Mouse (Mus musculus) kidney, embryonic 14.5 days (tissue): ENCODE data around the gene Hist1h4d. TPM values are rescaled to one million over a fixed set of nuclear protein-coding genes. Genes with fewer than 3 reads are reported as not detected.
"Not testable (repeated sequence)": the region's sequence is repeated elsewhere in the genome, so short reads cannot be mapped to it uniquely, and the experiment has no call there.

ENCODE experiments used
- ATAC-seq: fragments of 200-750 bp; cut with Nextera tagmentation; 2 replicates; pipeline ENCODE4 v1.8.0; 2017; ENCODE audit warnings: moderate number of reproducible peaks, mild to moderate bottlenecking, moderate TSS enrichment, moderate library complexity; ENCODE audit not compliant: low FRiP score, low TSS enrichment
- H3K27ac ChIP-seq: fragments of 300-500 bp; sonication (generic); 2 replicates; pipeline ENCODE4 v1.5.1; 2014; ENCODE audit warnings: low read depth, mild to moderate bottlenecking, low read length, moderate library complexity, mixed read lengths
- H3K27me3 ChIP-seq: fragments of 300-500 bp; sonication (generic); 2 replicates; pipeline ENCODE4 v1.6.1; 2014; ENCODE audit warnings: mild to moderate bottlenecking, low read length; ENCODE audit not compliant: control insufficient read depth, insufficient read depth
- H3K36me3 ChIP-seq: fragments of 300-500 bp; sonication (generic); 2 replicates; pipeline ENCODE4 v1.6.1; 2014; ENCODE audit warnings: low read length, mixed read lengths; ENCODE audit not compliant: control insufficient read depth, insufficient read depth
- H3K4me1 ChIP-seq: fragments of 300-500 bp; sonication (generic); 2 replicates; pipeline ENCODE4 v1.6.1; 2014; ENCODE audit warnings: low read length, mixed read lengths; ENCODE audit not compliant: control insufficient read depth, insufficient read depth
- H3K4me2 ChIP-seq: fragments of 300-500 bp; sonication (generic); replicated peaks from 2 replicates; pipeline ENCODE4 v1.6.1; 2014; ENCODE audit warnings: low read depth, mild to moderate bottlenecking, low read length
- H3K4me3 ChIP-seq: fragments of 300-500 bp; sonication (generic); 2 replicates; pipeline ENCODE4 v1.5.1; 2014; ENCODE audit warnings: mild to moderate bottlenecking, low read length
- H3K9ac ChIP-seq: fragments of 300-500 bp; sonication (generic); 2 replicates; pipeline ENCODE4 v1.6.1; 2014; ENCODE audit warnings: low read depth, mild to moderate bottlenecking, low read length, moderate library complexity
- H3K9me3 ChIP-seq: fragments of 300-500 bp; sonication (generic); 2 replicates; pipeline ENCODE4 v1.6.1; 2016; ENCODE audit warnings: low read length; ENCODE audit not compliant: control insufficient read depth
- WGBS: fragments of 180-500 bp; shearing (Covaris S2); extraction: QIAGEN DNeasy Blood & Tissue Kit; methylation state at CpG from one replicate; pipeline ENCODE4 v1.1.7; 2014; 5-methylcytosine and 5-hydroxymethylcytosine counted together
- polyA plus RNA-seq: library from polyadenylated mRNA; unstranded; fragments of >200 nt; fragmentation: Nextera tagmentation; extraction: Ambion mirVana; gene quantifications from 2 replicates; pipeline ENCODE4 v1.2.1, GENCODE M21; 2014

Gene Hist1h4d
- polyA plus RNA-seq, 1 experiment from 2014 or later = 113 TPM

DNA sequence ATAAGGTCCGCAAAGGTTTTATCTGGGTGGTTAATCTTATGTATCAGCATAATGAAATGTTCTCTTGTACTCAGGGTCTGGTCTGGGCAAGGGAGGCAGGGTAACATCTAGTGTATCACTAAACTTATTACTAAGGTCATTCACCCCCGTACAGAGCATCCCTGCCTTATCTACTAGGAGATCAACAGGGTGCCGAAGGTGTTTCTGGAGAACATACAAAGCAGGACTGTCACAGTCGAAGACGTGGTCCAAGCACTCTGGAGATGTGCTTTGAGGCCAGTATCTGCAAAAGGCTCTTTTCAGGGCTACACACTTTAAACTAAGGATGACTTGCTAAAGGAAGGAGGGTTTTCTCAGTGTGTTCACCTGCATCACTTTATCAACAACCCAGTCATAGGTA, 34.7 kb upstream of the Hist1h4d start:
- Histone ChIP-seq H3K27ac (peak overlapping the region; percentile 32; the same call in 1 of the 2 replicates), H3K4me1 (peaks cover 2% of the 10 kb centered on the region; the same call in 1 of the 2 replicates), H3K9me3 (no peaks in the 10 kb centered on the region), H3K4me2 (no peak overlapping the region), H3K27me3 (no peaks in the 10 kb centered on the region), H3K36me3 (no peaks in the 10 kb centered on the region), H3K9ac (no peak overlapping the region), H3K4me3 (no peak overlapping the region)
- no peak for ATAC-seq
- WGBS = 71% methylated on average over 5 of the region's 5 CpGs

DNA sequence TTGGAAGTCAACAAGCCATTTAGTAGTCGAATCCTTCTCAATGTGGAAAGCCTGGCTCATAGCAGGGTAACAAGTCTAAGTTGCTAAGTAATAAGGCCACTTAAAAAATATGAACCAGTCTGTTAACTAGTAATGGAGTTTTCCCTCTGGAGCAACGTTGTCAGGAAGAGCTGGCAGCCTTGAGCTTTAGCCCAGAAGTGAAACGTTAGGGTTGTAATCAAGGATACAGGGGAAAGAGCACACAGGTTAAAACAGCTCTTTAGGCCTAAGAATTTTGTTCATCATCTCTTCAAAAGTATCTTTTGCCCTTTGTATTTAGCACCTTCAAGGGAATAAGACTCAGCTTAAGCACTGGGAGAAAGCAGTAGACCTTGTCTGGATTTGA, 30.6 kb upstream of the Hist1h4d start:
- Histone ChIP-seq H3K4me1 (peaks cover 9% of the 10 kb centered on the region; the same call in 1 of the 2 replicates), H3K9me3 (no peaks in the 10 kb centered on the region), H3K4me2 (peak overlapping the region; percentile 55), H3K27me3 (no peaks in the 10 kb centered on the region), H3K9ac (peak overlapping the region; percentile 55), H3K27ac (peak overlapping the region; percentile 90), H3K36me3 (no peaks in the 10 kb centered on the region), H3K4me3 (peak overlapping the region; percentile 42)
- ATAC-seq = no peak
- WGBS = 2% methylated on average over 3 of the region's 3 CpGs

DNA sequence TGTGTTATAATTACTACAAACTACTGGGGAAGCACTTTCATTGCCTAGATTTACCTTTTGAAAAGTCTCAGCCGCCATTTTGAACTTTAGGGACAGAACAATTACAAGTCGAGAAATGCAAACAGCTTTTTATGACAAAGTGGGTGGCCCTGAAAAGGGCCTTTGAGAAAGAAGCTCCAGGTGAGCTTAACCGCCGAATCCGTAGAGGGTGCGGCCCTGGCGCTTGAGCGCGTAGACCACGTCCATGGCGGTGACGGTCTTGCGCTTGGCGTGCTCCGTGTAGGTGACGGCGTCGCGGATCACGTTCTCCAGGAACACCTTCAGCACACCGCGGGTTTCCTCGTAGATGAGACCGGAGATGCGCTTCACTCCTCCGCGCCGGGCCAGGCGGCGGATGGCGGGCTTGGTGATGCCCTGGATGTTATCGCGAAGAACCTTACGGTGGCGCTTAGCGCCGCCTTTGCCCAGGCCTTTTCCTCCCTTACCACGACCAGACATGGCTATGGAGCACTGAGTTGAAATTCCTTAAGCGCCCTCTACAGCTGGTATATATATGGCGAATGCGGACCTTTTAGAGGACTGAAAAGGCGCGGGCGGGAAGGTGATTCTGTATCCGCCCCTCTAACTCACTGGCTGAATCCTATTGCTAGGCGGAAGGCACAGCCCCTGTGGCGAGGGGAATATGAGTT, 30.1 kb upstream of the Hist1h4d start, which contains the start of gene Hist1h4f:
TSS of gene Hist1h4f (minus strand) at position 503 of the 689 bp plus-strand sequence.
- under 1% methylated on average over 45 of the region's 47 CpGs for WGBS
- peak within 1 kb of the TSS; percentile 55 for H3K4me2 ChIP-seq
- peak within 1 kb of the TSS; percentile 55 for H3K9ac ChIP-seq
- H3K9me3 ChIP-seq, H3K27me3 ChIP-seq, H3K4me1 ChIP-seq, H3K36me3 ChIP-seq: not testable (repeated sequence)
- ATAC-seq = peak; percentile 88
- H3K27ac ChIP-seq = peak within 1 kb of the TSS; percentile 90
- H3K4me3 ChIP-seq = peak within 1 kb of the TSS; percentile 42

DNA sequence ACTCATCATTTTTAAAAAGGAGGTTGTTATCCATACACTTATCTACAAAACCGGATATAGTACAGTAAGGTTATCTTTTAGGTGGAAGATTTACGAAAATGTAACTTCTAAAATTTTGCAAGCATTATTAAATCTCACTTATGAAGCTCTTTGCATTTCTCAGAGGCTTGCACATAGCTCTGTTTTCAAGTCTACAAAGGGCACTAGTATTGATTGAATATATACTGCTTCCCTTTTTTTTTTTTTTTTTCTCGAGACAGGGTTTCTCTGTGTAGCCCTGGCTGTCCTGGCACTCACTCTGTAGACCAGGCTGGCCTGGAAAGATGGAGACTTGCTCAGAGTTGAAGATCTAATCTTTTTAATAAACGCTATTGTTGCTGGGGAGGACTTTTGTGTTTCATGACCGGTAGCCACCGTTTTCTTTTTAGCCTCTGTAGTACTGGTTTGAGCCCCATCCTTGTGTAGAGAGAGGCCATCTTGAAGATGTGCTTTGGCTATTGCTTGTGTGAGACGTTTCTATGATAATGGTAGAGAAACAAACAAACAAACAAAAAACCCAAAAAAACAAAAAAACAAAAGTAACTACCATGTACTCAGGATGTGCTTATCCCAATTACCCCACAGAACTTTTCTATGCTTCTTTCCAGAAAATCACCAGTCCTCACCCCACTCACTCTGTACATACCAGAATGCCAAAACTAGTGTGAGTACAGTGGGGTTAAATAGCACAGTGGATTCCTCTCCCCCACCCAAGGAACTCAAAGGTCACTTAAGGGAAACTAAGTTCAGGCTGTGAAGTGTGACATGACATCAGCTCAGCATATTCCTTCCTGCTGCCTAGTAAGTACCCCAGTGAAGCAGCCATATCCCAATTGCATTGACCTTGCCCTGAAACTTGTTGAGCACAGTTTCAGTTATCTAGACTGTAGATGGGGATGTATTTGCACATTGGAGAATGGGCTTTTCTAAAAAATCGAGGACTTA, 29.2 kb upstream of the Hist1h4d start:
- Histone ChIP-seq H3K27me3 (no peaks in the 10 kb centered on the region), H3K4me2 (peak overlapping the region; percentile 55), H3K9me3 (no peaks in the 10 kb centered on the region), H3K9ac (peak overlapping the region; percentile 55; the same call in 1 of the 2 replicates), H3K36me3 (no peaks in the 10 kb centered on the region), H3K27ac (peak overlapping the region; percentile 90), H3K4me3 (peak overlapping the region; percentile 42), H3K4me1 (peaks cover 13% of the 10 kb centered on the region; the same call in 1 of the 2 replicates)
- ATAC-seq = no peak
- 54% methylated on average over 8 of the region's 8 CpGs for WGBS

DNA sequence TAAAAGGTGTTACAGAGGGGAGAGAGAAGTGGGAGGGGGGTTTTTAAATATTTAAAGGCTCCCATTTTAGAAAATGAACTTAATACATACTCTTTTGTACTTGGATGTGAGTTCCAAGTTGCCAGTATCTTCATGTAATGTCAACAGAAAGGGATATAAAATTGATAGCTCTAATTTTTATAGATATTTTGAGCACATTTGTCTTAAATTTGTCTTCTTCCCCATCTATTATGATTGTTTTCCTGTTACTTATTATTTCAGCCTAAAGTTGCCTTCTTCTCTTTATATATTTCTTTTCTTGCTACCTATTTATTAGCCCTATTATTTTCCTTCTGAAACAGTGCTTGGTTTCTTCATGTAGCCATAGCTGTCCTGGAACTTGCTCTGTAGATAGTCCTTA, 28.4 kb upstream of the Hist1h4d start, which contains the start of gene Hist1h1d:
TSS of gene Hist1h1d (plus strand) at position 301 of the 400 bp plus-strand sequence.
- ATAC-seq = no peak
- Histone ChIP-seq H3K27me3 (no peaks in the 10 kb centered on the region), H3K36me3 (no peaks in the 10 kb centered on the region), H3K4me2 (peak within 1 kb of the TSS; percentile 55), H3K4me3 (no peak within 1 kb of the TSS), H3K4me1 (peaks cover 13% of the 10 kb centered on the region; the same call in 1 of the 2 replicates), H3K9me3 (no peaks in the 10 kb centered on the region), H3K27ac (peak within 1 kb of the TSS; percentile 100), H3K9ac (peak within 1 kb of the TSS; percentile 55; the same call in 1 of the 2 replicates)

DNA sequence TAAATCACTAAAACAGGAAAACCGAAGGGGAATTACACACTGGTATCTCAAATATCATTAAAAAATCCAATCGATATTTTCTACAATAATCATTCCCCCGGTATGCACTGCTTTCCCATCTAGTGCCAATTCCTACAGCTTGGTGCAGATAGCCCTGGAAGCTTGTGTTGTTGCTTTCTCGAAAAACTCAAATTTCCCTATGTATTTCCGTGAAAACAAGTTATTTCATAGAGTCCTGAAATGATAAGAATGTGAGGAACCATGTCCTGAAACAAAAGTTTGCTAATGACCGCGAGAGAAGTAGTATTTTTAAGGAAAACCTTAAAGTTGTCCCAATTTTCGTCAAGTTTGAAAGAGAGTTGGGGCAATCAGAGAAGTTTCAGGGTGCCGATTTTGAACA, 27.0 kb upstream of the Hist1h4d start:
- 25% methylated on average over 9 of the region's 9 CpGs for WGBS
- Histone ChIP-seq H3K9me3 (no peaks in the 10 kb centered on the region), H3K9ac (peak overlapping the region; percentile 96), H3K27me3 (no peaks in the 10 kb centered on the region), H3K4me1 (peaks cover 13% of the 10 kb centered on the region; the same call in 1 of the 2 replicates), H3K36me3 (no peaks in the 10 kb centered on the region), H3K4me2 (peak overlapping the region; percentile 94), H3K27ac (peak overlapping the region; percentile 100), H3K4me3 (peak overlapping the region; percentile 68; the same call in 1 of the 2 replicates)
- no peak for ATAC-seq

DNA sequence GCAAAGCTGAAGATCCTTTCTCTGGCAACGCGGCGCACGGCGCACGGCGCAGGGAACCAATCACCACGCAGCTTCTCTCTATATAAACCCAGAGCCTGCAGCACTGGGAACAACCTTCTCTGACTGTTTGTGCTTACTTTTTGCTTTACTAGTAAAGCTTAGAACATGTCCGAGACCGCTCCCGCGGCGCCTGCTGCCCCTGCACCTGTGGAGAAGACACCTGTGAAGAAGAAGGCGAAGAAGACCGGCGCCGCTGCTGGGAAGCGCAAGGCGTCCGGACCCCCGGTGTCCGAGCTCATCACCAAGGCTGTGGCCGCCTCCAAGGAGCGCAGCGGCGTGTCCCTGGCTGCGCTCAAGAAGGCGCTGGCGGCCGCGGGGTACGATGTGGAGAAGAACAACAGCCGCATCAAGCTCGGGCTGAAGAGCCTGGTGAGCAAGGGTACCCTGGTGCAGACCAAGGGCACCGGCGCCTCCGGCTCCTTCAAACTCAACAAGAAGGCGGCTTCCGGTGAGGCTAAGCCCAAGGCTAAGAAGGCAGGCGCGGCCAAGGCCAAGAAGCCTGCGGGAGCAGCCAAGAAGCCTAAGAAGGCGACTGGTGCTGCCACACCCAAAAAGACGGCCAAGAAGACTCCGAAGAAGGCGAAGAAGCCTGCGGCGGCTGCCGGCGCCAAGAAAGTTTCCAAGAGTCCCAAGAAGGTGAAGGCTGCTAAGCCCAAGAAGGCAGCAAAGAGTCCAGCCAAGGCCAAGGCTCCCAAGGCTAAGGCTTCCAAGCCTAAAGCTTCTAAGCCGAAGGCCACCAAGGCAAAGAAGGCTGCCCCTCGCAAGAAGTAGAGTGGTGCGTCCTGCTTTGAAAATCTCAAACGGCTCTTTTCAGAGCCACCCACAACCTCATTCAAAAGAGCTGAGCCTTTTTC, 26.2 kb upstream of the Hist1h4d start:
- peak overlapping the region; percentile 96 for H3K9ac ChIP-seq
- ATAC-seq = peak; percentile 94
- no peaks in the 10 kb centered on the region for H3K27me3 ChIP-seq
- no peaks in the 10 kb centered on the region for H3K9me3 ChIP-seq
- peaks cover 13% of the 10 kb centered on the region; the same call in 1 of the 2 replicates for H3K4me1 ChIP-seq
- under 1% methylated on average over 54 of the region's 54 CpGs for WGBS
- peak overlapping the region; percentile 94 for H3K4me2 ChIP-seq
- peak overlapping the region; percentile 100 for H3K27ac ChIP-seq
- H3K36me3 ChIP-seq = no peaks in the 10 kb centered on the region
- H3K4me3 ChIP-seq = peak overlapping the region; percentile 68

DNA sequence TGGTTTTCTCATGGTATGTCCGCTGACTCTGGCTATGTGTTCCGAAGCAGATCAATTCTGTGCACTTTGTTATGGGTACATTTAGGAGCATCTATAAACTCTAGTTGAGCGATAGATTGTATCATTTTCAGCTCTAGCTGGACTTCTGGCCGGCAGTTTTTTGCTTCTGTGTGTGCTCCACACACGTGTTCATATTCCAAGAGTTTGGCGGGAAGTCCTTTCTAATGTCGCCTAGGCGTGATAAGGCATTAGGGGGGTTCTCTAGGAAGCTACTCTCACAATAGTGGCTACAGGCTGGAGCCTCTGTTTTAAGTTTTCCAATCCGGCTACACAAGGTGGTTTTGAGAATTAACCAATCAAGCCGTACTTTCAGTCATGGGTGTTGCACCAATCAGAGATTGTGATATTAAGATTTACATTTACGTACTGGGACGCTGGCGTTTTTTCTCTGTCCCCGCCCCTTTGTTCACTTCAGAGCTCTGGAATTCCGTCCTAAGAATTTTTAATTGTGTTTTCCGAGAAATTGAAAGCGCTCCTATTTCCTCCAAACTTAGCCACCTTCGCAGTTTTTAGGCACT, 25.5 kb upstream of the Hist1h4d start:
- Histone ChIP-seq H3K27me3 (no peaks in the 10 kb centered on the region), H3K36me3 (no peaks in the 10 kb centered on the region), H3K4me3 (peak overlapping the region; percentile 68), H3K4me2 (peak overlapping the region; percentile 94), H3K9me3 (no peaks in the 10 kb centered on the region), H3K9ac (peak overlapping the region; percentile 96), H3K27ac (peak overlapping the region; percentile 100), H3K4me1 (peaks cover 11% of the 10 kb centered on the region; the same call in 1 of the 2 replicates)
- under 1% methylated on average over 18 of the region's 18 CpGs for WGBS
- ATAC-seq = peak; percentile 83
